Mouse (Mus musculus) midbrain, embryonic 11.5 days (tissue): ENCODE results near the gene Fam102b. TPM values are rescaled to one million over a fixed set of nuclear protein-coding genes. Genes with fewer than 3 reads are reported as not detected.
A peak's percentile ranks its signal among the peaks of the same experiment; 100 is the strongest.

Experiments
- ATAC-seq: fragments of 200-750 bp; cut with Nextera tagmentation; 2 replicates; pipeline ENCODE4 v1.8.0; 2017; ENCODE audit warnings: moderate TSS enrichment, moderate library complexity; ENCODE audit not compliant: low FRiP score
- DNase-seq: peaks from one replicate; pipeline ENCODE4 v3.0.0; 2015; ENCODE audit warnings: low spot score; ENCODE audit errors: missing footprints
- H3K27ac ChIP-seq: fragments of 300-500 bp; sonication (generic); 2 replicates; pipeline ENCODE4 v1.5.1; 2014; ENCODE audit warnings: low read depth, low read length
- H3K27me3 ChIP-seq: fragments of 300-500 bp; sonication (generic); 2 replicates; pipeline ENCODE4 v1.6.1; 2014; ENCODE audit warnings: mild to moderate bottlenecking, low read length, moderate library complexity, mixed read lengths; ENCODE audit not compliant: control insufficient read depth, insufficient read depth
- H3K36me3 ChIP-seq: fragments of 300-500 bp; sonication (generic); 2 replicates; pipeline ENCODE4 v1.6.1; 2014; ENCODE audit warnings: mild to moderate bottlenecking, low read length, moderate library complexity, mixed read lengths; ENCODE audit not compliant: control insufficient read depth, insufficient read depth
- H3K4me1 ChIP-seq: fragments of 300-500 bp; sonication (generic); 2 replicates; pipeline ENCODE4 v1.6.1; 2014; ENCODE audit warnings: low read length; ENCODE audit not compliant: control insufficient read depth, insufficient read depth
- H3K4me2 ChIP-seq: fragments of 300-500 bp; sonication (generic); 2 replicates; pipeline ENCODE4 v1.6.1; 2014; ENCODE audit warnings: mild to moderate bottlenecking, moderate library complexity
- H3K4me3 ChIP-seq: fragments of 300-500 bp; sonication (generic); 2 replicates; pipeline ENCODE4 v1.5.1; 2014; ENCODE audit warnings: low read depth, low read length
- H3K9ac ChIP-seq: fragments of 300-500 bp; sonication (generic); 2 replicates; pipeline ENCODE4 v1.6.1; 2014; ENCODE audit warnings: low read length
- H3K9me3 ChIP-seq: fragments of 300-500 bp; sonication (generic); 2 replicates; pipeline ENCODE4 v1.6.1; 2016; ENCODE audit warnings: low read length; ENCODE audit not compliant: control insufficient read depth
- WGBS: fragments of 180-500 bp; shearing (Covaris S2); extraction: QIAGEN DNeasy Blood & Tissue Kit; methylation state at CpG from one replicate; pipeline ENCODE4 v1.1.7; 2014; 5-methylcytosine and 5-hydroxymethylcytosine counted together
- polyA plus RNA-seq: library from polyadenylated mRNA; unstranded; fragments of >200 nt; fragmentation: Nextera tagmentation; extraction: Ambion mirVana; gene quantifications from 2 replicates; pipeline ENCODE4 v1.2.1, GENCODE M21; 2014

Fam102b gene
- polyA plus RNA-seq, 1 experiment from 2014 or later, result 12.5 TPM

DNA sequence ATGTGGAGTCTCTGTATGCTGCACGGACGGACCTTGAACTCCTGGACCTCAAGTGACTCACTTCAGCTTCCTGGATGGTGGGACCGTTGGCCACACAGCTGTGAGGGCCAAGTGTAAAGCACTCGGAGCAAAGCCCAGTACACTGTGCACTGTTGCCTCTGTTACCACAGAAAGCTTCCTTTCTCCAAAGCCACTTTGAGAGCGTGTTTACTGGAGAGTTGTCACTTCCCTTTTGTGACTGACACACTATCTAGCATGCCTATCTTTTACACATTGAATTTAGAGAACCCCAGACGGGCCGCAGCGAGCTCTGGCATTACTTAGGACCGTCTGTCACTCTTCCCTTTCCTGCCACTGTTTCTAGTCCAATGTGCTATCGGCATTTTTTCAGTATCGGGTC is 30.1 kb downstream of the Fam102b start:
- Histone ChIP-seq H3K36me3 (no peaks in the 10 kb centered on the region), H3K9me3 (no peaks in the 10 kb centered on the region), H3K9ac (no peak overlapping the region), H3K27me3 (no peaks in the 10 kb centered on the region), H3K27ac (no peak overlapping the region), H3K4me2 (no peak overlapping the region), H3K4me3 (no peak overlapping the region), H3K4me1 (no peaks in the 10 kb centered on the region)
- ATAC-seq (no peak), DNase-seq (no peak)
- 86% methylated on average over 11 of the region's 11 CpGs for WGBS

DNA sequence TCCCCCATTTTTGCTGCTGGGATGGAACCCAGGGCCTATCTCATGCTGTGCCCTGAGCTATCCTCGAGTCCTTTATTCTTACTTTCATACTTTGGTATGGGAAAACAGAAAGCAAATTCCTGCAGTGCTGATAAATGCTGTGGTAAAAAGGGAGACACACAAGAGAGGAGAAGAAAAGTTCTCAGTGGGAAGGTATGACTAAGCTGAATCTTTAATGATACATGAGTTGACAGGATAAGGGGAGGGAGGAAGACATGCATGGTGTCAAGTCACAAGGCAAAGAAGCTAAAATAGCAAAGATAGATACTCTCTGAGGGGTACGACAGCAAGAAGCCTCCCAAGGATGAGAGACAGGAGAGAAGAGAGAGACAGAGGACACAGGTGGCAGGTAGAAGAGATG is 32.0 kb downstream of the Fam102b start:
- no peak for DNase-seq
- Histone ChIP-seq H3K9me3 (no peaks in the 10 kb centered on the region), H3K9ac (no peak overlapping the region), H3K4me1 (no peaks in the 10 kb centered on the region), H3K36me3 (no peaks in the 10 kb centered on the region), H3K27me3 (no peaks in the 10 kb centered on the region), H3K4me3 (no peak overlapping the region), H3K27ac (no peak overlapping the region), H3K4me2 (no peak overlapping the region)
- WGBS, result 88% methylated on average over 2 of the region's 2 CpGs
- no peak for ATAC-seq

DNA sequence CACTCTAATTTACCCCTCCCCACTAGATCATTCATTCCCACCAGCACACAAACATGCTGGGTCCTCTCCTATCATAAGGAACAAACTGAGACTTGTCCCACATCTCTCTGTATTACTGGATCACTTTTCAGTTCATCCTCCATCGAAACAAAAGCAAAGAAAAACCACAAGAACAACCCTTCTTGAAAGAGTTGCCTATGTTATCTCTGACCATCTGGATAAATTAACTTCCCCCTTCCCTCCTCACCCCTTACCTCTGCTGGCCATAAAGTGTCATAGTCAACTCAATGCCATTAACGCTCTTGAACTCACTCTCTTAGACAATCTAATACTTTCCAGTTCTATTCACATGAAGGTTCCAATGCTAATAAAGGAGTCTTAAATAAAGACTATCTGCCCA is 32.9 kb downstream of the Fam102b start:
- no peak overlapping the region for H3K27ac ChIP-seq
- ATAC-seq (no peak), DNase-seq (no peak)
- H3K4me3 ChIP-seq, result no peak overlapping the region
- 0 out of 2 replicates have a peak, but pooled peaks cover 3% of the 10 kb centered on the region for H3K36me3 ChIP-seq
- no peak overlapping the region for H3K9ac ChIP-seq
- H3K27me3 ChIP-seq, result no peaks in the 10 kb centered on the region
- no peaks in the 10 kb centered on the region for H3K9me3 ChIP-seq
- WGBS, result 93% methylated on average over 2 of the region's 2 CpGs
- H3K4me2 ChIP-seq, result no peak overlapping the region
- no peaks in the 10 kb centered on the region for H3K4me1 ChIP-seq

DNA sequence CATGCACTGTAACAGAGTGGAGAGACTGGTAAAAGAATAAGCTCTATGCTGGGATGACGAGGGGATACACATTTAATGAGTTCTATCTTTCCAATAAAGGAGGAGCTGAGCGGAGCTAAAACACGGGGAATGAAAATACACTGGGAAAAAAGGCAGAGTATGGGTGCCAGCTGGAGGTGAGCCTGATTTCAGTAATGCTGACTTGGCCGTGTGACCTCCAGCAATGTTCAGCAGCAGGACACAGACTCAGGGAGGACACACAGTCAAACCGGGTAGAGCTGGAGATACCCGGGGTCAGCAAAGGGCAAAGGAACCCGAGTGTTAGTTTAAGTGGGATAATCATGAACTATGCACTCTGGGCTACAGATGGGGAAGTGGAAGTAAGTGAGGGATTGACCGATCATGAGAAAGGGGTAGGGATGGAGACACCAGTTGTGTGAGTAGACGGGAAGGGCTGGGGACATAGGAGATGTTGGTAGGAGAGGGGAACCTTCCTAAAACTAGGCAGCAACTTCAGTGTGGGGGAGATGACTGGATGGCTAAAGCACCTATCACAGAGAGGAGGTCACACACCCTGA is 37.3 kb downstream of the Fam102b start:
- 82% methylated on average over 9 of the region's 9 CpGs for WGBS

DNA sequence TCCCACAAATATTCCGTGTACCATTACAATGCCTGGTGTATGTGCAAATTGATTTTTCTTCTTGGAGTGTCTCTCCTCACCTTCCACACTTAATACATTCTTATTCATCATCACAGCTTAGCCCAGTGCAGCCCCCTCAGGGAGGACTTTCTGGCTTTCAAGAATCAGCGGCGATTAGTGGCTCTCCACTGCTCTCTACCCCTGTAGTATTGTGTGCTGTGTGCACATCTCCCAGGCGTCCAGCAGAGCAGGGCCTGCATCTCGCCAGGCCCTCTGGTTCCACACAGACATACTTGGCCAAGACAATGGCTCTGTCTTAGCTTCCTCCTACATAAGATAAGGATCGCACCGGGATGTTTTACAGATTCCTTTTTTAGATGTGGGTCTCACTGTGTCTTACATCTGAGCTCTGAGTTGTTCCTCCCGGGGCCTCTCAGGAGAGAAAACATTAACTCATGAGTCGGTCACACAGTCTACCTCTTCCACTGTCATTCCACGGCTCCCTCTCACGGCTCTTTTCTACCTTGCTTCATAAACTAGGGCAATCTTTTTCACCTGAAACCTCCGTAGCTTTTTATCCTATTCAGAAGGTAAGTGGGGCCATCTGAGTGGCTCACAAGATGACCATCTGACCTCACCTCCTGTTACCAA is 40.3 kb downstream of the Fam102b start:
- H3K36me3 ChIP-seq, result 0 out of 2 replicates have a peak, but pooled peaks cover 3% of the 10 kb centered on the region
- H3K4me1 ChIP-seq, result peaks cover 5% of the 10 kb centered on the region
- WGBS, result 57% methylated on average over 12 of the region's 12 CpGs
- peak overlapping the region; percentile 61 for H3K27ac ChIP-seq
- no peaks in the 10 kb centered on the region for H3K9me3 ChIP-seq
- H3K9ac ChIP-seq, result peak overlapping the region; percentile 27; the same call in 1 of the 2 replicates
- ATAC-seq (peak; percentile 76), DNase-seq (peak; percentile 85)
- no peaks in the 10 kb centered on the region for H3K27me3 ChIP-seq
- no peak overlapping the region for H3K4me2 ChIP-seq
- no peak overlapping the region for H3K4me3 ChIP-seq

More for the DNA sequence above, 37.3 kb downstream of the Fam102b start:
- Histone ChIP-seq H3K9me3 (no peaks in the 10 kb centered on the region), H3K9ac (no peak overlapping the region), H3K4me1 (peaks cover 5% of the 10 kb centered on the region), H3K27me3 (no peaks in the 10 kb centered on the region), H3K27ac (no peak overlapping the region), H3K36me3 (0 out of 2 replicates have a peak, but pooled peaks cover 3% of the 10 kb centered on the region), H3K4me3 (no peak overlapping the region), H3K4me2 (no peak overlapping the region)
- DNase-seq (no peak), ATAC-seq (no peak)

DNA sequence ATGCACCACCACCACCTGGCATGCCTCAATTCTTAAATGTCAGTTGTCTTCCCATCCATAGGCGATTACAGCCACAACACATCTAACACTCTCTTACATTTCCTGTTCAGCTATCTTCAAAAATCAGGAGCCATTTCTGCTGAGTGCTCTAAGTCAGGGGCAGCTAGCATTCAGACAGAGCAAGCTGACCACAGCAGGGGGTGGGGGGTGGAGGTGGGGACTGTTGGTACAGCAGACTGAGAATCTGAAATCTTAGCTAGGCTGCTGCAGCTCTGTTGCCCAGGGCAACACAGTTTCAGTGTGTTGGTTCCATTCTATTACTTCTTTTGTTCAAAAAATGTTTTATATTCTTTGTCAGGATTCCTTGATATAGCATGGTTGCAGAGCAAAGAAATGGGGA is 40.9 kb downstream of the Fam102b start:
- H3K9me3 ChIP-seq, result no peaks in the 10 kb centered on the region
- no peak overlapping the region for H3K27ac ChIP-seq

DNA sequence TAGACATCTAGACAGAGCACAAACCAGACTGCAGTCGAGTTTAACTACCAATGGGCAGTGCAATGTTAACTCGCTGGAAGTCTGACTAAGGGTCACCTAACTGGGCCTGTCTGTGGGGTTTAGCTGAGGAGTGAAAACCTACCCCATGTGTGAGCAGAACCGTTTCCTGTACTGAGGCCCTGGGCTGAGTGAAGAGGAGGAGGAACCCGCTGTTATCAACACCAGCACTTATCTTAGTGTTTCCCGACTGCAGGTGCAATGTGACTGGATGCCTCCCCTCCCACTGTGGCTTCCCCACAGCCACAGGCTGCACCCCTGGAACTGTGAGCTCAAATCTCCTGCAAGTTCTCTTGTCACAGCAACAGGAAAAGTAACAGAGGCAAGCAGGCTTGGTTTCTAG is 43.4 kb downstream of the Fam102b start:
- no peak overlapping the region for H3K27ac ChIP-seq
- no peak overlapping the region for H3K4me2 ChIP-seq
- peaks cover 5% of the 10 kb centered on the region for H3K4me1 ChIP-seq
- DNase-seq (no peak), ATAC-seq (no peak)
- H3K36me3 ChIP-seq, result peaks cover 8% of the 10 kb centered on the region; the same call in 1 of the 2 replicates
- H3K9me3 ChIP-seq, result no peaks in the 10 kb centered on the region
- H3K27me3 ChIP-seq, result no peaks in the 10 kb centered on the region
- H3K9ac ChIP-seq, result no peak overlapping the region
- 86% methylated on average over 5 of the region's 5 CpGs for WGBS
- H3K4me3 ChIP-seq, result no peak overlapping the region

More for the DNA sequence above, 40.9 kb downstream of the Fam102b start:
- WGBS, result 92% methylated on average over 1 of the region's 1 CpGs
- DNase-seq (peak; percentile 83), ATAC-seq (peak; percentile 85)
- no peak overlapping the region for H3K4me3 ChIP-seq
- H3K9ac ChIP-seq, result no peak overlapping the region
- peaks cover 5% of the 10 kb centered on the region for H3K4me1 ChIP-seq
- 0 out of 2 replicates have a peak, but pooled peaks cover 3% of the 10 kb centered on the region for H3K36me3 ChIP-seq
- H3K4me2 ChIP-seq, result no peak overlapping the region
- no peaks in the 10 kb centered on the region for H3K27me3 ChIP-seq

DNA sequence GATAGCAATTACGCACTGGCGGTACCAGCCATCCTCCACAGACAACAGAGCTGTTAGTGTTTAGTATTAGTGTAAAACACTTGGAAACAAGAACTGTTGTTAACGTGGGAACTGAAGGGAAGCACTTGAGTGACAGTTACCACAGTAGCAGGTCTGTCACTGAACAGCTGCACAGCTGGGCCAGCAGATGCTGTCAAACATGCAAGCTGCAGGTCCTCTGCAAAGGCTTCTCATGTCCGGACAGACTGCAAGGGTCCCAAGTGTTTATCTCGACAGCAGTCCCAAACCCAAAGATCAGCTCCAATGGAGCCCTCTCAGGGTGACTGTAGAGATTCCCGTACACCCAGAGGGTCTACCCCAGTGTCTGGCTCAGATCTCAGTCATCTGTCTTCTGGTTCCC is 45.5 kb downstream of the Fam102b start:
- WGBS, result 91% methylated on average over 6 of the region's 6 CpGs
- H3K9me3 ChIP-seq, result no peaks in the 10 kb centered on the region
- no peak overlapping the region for H3K4me2 ChIP-seq
- H3K36me3 ChIP-seq, result peaks cover 12% of the 10 kb centered on the region
- no peaks in the 10 kb centered on the region for H3K27me3 ChIP-seq
- H3K27ac ChIP-seq, result no peak overlapping the region
- peaks cover under 1% of the 10 kb centered on the region; the same call in 1 of the 2 replicates for H3K4me1 ChIP-seq
- no peak for ATAC-seq
- H3K9ac ChIP-seq, result no peak overlapping the region
- H3K4me3 ChIP-seq, result no peak overlapping the region
- DNase-seq, result no peak

DNA sequence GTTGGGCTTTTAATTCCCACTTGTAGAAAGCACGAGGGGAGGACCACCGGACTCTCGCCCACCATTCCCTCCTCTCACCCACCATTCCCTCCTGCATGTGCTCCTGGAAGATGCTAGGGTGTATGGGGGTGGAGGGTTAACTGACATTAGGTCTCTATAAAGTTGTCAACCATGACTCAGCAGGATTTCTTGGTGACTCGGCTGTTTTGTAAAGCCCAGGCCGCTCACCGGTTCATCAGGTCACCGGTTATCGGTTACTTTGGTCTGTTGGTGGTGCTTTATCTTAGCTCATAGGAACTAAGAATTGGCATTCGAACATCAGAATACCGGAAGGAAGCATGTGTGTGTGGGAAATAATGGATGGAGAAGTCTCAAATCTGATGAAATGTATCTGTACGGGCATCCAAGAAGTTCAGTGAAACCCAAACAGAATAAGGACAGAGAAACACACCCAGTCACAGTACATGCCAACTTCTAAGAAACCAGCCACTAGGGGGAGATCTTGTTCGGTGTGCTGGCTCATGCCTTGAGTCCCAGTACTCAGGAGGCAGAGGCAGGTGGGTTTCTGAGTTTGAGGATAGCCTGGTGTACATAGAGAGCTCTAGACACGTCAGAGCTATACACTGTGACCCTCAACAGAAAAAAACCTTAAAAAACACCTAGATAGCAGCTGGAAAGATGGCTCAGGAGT is 49.9 kb downstream of the Fam102b start:
- Histone ChIP-seq H3K27me3 (no peaks in the 10 kb centered on the region), H3K4me1 (no peaks in the 10 kb centered on the region), H3K4me2 (no peak overlapping the region), H3K36me3 (peaks cover 12% of the 10 kb centered on the region), H3K9me3 (no peaks in the 10 kb centered on the region), H3K27ac (no peak overlapping the region), H3K9ac (no peak overlapping the region), H3K4me3 (no peak overlapping the region)
- ATAC-seq (no peak), DNase-seq (no peak)
- WGBS, result 94% methylated on average over 13 of the region's 13 CpGs
